Mouse (Mus musculus) heart, adult 2 months (tissue): ENCODE measurements around the gene Ssbp3.

Experiments
- CTCF ChIP-seq: fragments of 200-600 bp; IDR thresholded peaks from 2 replicates; pipeline ENCODE4 v1.8.1; 2022; ENCODE audit warnings: antibody characterized with exemption, mild to moderate bottlenecking, moderate library complexity
- EP300 ChIP-seq: fragments of 200-500 bp; IDR thresholded peaks from 2 replicates; pipeline ENCODE4 v1.6.1; 2011; ENCODE audit warnings: low read depth, low read length, control low read depth; ENCODE audit not compliant: insufficient read depth
- POLR2A ChIP-seq: fragments of 200-500 bp; IDR thresholded peaks from 2 replicates; pipeline ENCODE4 v1.6.1; 2011; ENCODE audit warnings: mild to moderate bottlenecking, low read depth, low read length, control low read depth; ENCODE audit not compliant: insufficient read depth

- no peak for TF ChIP-seq CTCF
- TF ChIP-seq POLR2A = no peak
- TF ChIP-seq EP300 = no peak
These were observed 84.6 kb downstream of the Ssbp3 start for GRCm38 (mm10) chr4:106995069-106995468.
